In the genomic region with DNA sequence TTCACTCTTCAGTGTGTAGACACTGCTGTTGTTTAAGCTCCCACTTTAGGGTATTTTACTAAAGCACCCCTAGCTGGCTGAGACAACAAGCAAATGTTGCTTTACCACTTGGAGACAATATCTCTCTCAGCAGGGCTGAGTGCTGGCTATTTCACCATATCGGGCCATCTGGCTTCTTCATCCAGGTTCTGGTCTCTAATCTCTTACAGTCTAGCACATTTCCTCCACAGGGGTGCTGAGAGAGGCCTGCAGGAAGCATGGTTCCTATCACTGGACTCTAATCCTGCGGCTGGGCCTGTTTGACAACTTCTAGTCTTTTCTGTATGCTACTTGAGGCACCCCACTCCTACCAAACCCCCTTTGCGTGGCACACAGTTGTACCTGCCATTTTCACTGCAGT, we compare ENCODE assay signal across 22 mouse cellular contexts. TPM values are rescaled to one million over a fixed set of nuclear protein-coding genes. Genes with fewer than 3 reads are reported as not detected.
DNase-seq lines count a peak whose midpoint lies in the region; ATAC-seq and TF ChIP-seq lines count a peak whose summit lies in the region.
"Had no signal": no experiment of that assay in that cellular context is flagged by ENCODE, and none has a peak within 500 bp of the region (broad histone marks: within the 10 kb centered on the region; RNA-seq: fewer than 3 reads in every experiment).

No protein-coding gene starts in this region.

- TF ChIP-seq EP300 in liver, postnatal 0 days (IDR thresholded peaks at IDR 0.05; ENCODE audit: low read depth) = no peak

- no peak overlapping the region for H3K9ac ChIP-seq in liver, embryonic 11.5 days (ENCODE audit: low read depth, low read length)
- H3K9ac ChIP-seq in liver, postnatal 0 days (replicated peaks) = no peak overlapping the region
- H3K9ac ChIP-seq: embryonic facial prominence, embryonic 15.5 days; heart, embryonic 15.5 days; hindbrain, embryonic 15.5 days had no signal

- TF ChIP-seq CTCF in liver, postnatal 0 days (IDR thresholded peaks at IDR 0.05; ENCODE audit: low read depth) = no peak

- peaks cover 6% of the 10 kb centered on the region for H3K4me1 ChIP-seq in liver, embryonic 11.5 days (replicated peaks; ENCODE audit: control insufficient read depth, insufficient read depth, low read length)
- no peaks in the 10 kb centered on the region for H3K4me1 ChIP-seq in liver, postnatal 0 days (ENCODE audit: insufficient read depth)
- H3K4me1 ChIP-seq: embryonic facial prominence, embryonic 15.5 days; forebrain, embryonic 10.5 days; hindbrain, embryonic 10.5 days had no signal

- no peak overlapping the region for H3K27ac ChIP-seq in liver, embryonic 11.5 days (ENCODE audit: low read depth, low read length)
- H3K27ac ChIP-seq in liver, postnatal 0 days (ENCODE audit: low read depth) = no peak overlapping the region
- H3K27ac ChIP-seq: embryonic facial prominence, embryonic 15.5 days; forebrain, embryonic 10.5 days; gastrocnemius, adult 2 months; heart, embryonic 15.5 days; hindbrain, embryonic 10.5 days; hindbrain, embryonic 15.5 days had no signal

- H3K9me3 ChIP-seq in liver, embryonic 11.5 days (ENCODE audit: control insufficient read depth, low read length) = no peaks in the 10 kb centered on the region
- H3K9me3 ChIP-seq in liver, postnatal 0 days (ENCODE audit: low read length) = no peaks in the 10 kb centered on the region
- H3K9me3 ChIP-seq: embryonic facial prominence, embryonic 15.5 days; forebrain, embryonic 10.5 days; G1E; heart, embryonic 15.5 days; hindbrain, embryonic 10.5 days; hindbrain, embryonic 15.5 days had no signal

- 24% methylated on average over 3 of the region's 3 CpGs for WGBS in liver, embryonic 11.5 days
- 44% methylated on average over 3 of the region's 3 CpGs for WGBS in liver, postnatal 0 days (ENCODE audit: insufficient replicate concordance)

- H3K36me3 ChIP-seq in liver, embryonic 11.5 days (ENCODE audit: control insufficient read depth, insufficient read depth, low read length) = no peaks in the 10 kb centered on the region
- H3K36me3 ChIP-seq in liver, postnatal 0 days (replicated peaks; ENCODE audit: insufficient read depth, low read length) = no peaks in the 10 kb centered on the region
- H3K36me3 ChIP-seq: embryonic facial prominence, embryonic 15.5 days; forebrain, embryonic 10.5 days; G1E; heart, embryonic 15.5 days; hindbrain, embryonic 10.5 days; hindbrain, embryonic 15.5 days had no signal

- H3K4me3 ChIP-seq in liver, embryonic 11.5 days (ENCODE audit: low read depth, low read length) = no peak overlapping the region
- no peak overlapping the region for H3K4me3 ChIP-seq in liver, postnatal 0 days (ENCODE audit: low read depth, low read length)
- H3K4me3 ChIP-seq: embryonic facial prominence, embryonic 15.5 days; erythroblast, embryonic 14.5 days; forebrain, embryonic 10.5 days; gastrocnemius, adult 2 months; heart, embryonic 15.5 days; hindbrain, embryonic 10.5 days; hindbrain, embryonic 15.5 days had no signal

- DNase-seq in cerebellum, adult 11 months = peak; percentile 0
- no peak for DNase-seq in cerebellum, adult 18-20 months
- DNase-seq in cerebellum, postnatal 14 days = peak; percentile 20 to 43
- DNase-seq in liver, embryonic 11.5 days (ENCODE audit: low spot score) = no peak
- DNase-seq in liver, postnatal 0 days = no peak
- DNase-seq in cerebellum, postnatal 36 days = peak; percentile 6 to 12
- DNase-seq: B cell, adult 2 months; embryo, embryonic 11 days; gastrocnemius, postnatal 25 days; heart, postnatal 14 days; kidney, adult 11 months had no signal

- no peak for ATAC-seq in cerebellum, adult (ENCODE audit: insufficient number of reproducible peaks, low FRiP score, low TSS enrichment)
- ATAC-seq in liver, embryonic 11.5 days (replicated peaks; ENCODE audit: low FRiP score) = 0 out of 2 replicates have a peak, but pooled peaks have one; percentile 41
- ATAC-seq in liver, postnatal 0 days = no peak
- ATAC-seq: CD4-positive, CD25-positive, alpha-beta regulatory T cell, adult 4 months; forebrain, embryonic 14.5 days had no signal

- H3K27me3 ChIP-seq in liver, embryonic 11.5 days (replicated peaks; ENCODE audit: control insufficient read depth, insufficient read depth, low read length) = no peaks in the 10 kb centered on the region
- H3K27me3 ChIP-seq in liver, postnatal 0 days (ENCODE audit: insufficient read depth, low read length) = no peaks in the 10 kb centered on the region
- H3K27me3 ChIP-seq: embryonic facial prominence, embryonic 15.5 days; heart, embryonic 15.5 days; hindbrain, embryonic 15.5 days had no signal

- H3K4me2 ChIP-seq in liver, embryonic 11.5 days = no peak overlapping the region
- no peak overlapping the region for H3K4me2 ChIP-seq in liver, postnatal 0 days (ENCODE audit: low read depth, low read length)
- H3K4me2 ChIP-seq: embryonic facial prominence, embryonic 15.5 days; heart, embryonic 15.5 days; hindbrain, embryonic 15.5 days had no signal

RNA-seq across cellular contexts. Expression of gene Shisa9, which starts 51.7 kb away (rescaled TPM):
- polyA plus RNA-seq in liver, embryonic 11.5 days (2014; fragmentation: Nextera tagmentation; extraction: Ambion mirVana) = 0.99 and 1.6 TPM in 2 replicates
- 0.45 and 0.58 TPM in 2 replicates for polyA plus RNA-seq in liver, postnatal 0 days (2015; fragmentation: Nextera tagmentation; extraction: Ambion mirVana)
- polyA plus RNA-seq: CD4-positive, CD25-positive, alpha-beta regulatory T cell, adult 4 months; erythroblast, embryonic 14.5 days; G1E had no signal

Comparison
In these comparisons a context has a peak if more than half of its experiments do, and no peak if none do; other contexts are left out.
1. DNase-seq: peak in cerebellum, adult 11 months (single experiment), cerebellum, postnatal 14 days (2 of 2) and cerebellum, postnatal 36 days (2 of 2); none in cerebellum, adult 18-20 months (0 of 2), liver, embryonic 11.5 days (single experiment) and liver, postnatal 0 days (single experiment).